Mouse (Mus musculus): ENCODE measurements around the gene Nkx1-2. TPM values are rescaled to one million over a fixed set of nuclear protein-coding genes. Genes with fewer than 3 reads are reported as not detected.

Gene Nkx1-2
- polyA plus RNA-seq, 1 experiment, result not detected

- H3K79me2 ChIP-seq (ENCODE audit: control insufficient read depth, insufficient read depth), result no peaks in the 10 kb centered on the region
- no peak for TF ChIP-seq TCF12 (IDR thresholded peaks at IDR 0.05; ENCODE audit: insufficient read depth, poor library complexity, severe bottlenecking)
- no peak for TF ChIP-seq E2F4 (IDR thresholded peaks at IDR 0.05; ENCODE audit: insufficient read depth)
- no peak for TF ChIP-seq MAX (IDR thresholded peaks at IDR 0.05; ENCODE audit: low read depth)
- TF ChIP-seq MYOG (IDR thresholded peaks at IDR 0.05; ENCODE audit: control insufficient read depth in 1 of 3, insufficient read depth in 1 of 3, insufficient read length in 2 of 3, low read depth in 2 of 3), result no peak
- TF ChIP-seq CEBPB (IDR thresholded peaks at IDR 0.05; ENCODE audit: insufficient read depth, poor library complexity, severe bottlenecking), result no peak
- no peak for TF ChIP-seq USF1 (IDR thresholded peaks at IDR 0.05; ENCODE audit: low read depth)
- TF ChIP-seq MYOD1 (IDR thresholded peaks at IDR 0.05; ENCODE audit: control insufficient read depth in 1 of 3, insufficient read length in 2 of 3, low read depth in 2 of 3), result no peak
- no peak for TF ChIP-seq POLR2AphosphoS2 (IDR thresholded peaks at IDR 0.05; ENCODE audit: insufficient read length, low read depth)
- no peaks in the 10 kb centered on the region for H3K36me3 ChIP-seq (ENCODE audit: control insufficient read depth, insufficient read depth)
- no peak overlapping the region for H3ac ChIP-seq (ENCODE audit: control insufficient read depth, insufficient read length)
- no peak overlapping the region for H3K4me3 ChIP-seq
- H3K4me2 ChIP-seq (ENCODE audit: low read depth), result no peak overlapping the region
- H3K27me3 ChIP-seq (ENCODE audit: control insufficient read depth, insufficient read depth, insufficient read length), result peaks cover 47% of the 10 kb centered on the region
Measured at GRCm38 (mm10) chr7:132581441-132581840, 18.0 kb downstream of the Nkx1-2 start.

DNA sequence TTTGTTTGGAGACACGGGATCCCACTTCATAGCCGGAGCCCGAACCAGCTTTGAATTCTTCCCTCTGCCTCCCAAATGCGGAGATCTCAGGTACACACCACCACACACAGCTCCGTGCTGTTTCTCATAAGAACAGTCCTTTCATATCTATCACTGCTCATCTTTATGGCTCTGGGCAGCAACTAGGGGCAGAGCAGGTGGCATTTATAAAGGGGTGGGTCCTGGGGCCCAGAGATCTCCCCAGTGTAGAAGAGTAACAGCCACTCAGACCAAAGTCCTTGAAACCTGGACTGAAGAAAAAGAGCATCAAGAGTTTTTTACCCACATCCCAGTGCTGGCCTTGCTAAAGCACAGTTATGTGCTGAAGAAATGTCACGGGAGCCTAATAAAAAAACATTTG lies 18.9 kb downstream of the Nkx1-2 start:
- Histone ChIP-seq H3K4me2 (ENCODE audit: low read depth) (no peak overlapping the region), H3K36me3 (ENCODE audit: control insufficient read depth, insufficient read depth) (no peaks in the 10 kb centered on the region), H3K79me2 (ENCODE audit: control insufficient read depth, insufficient read depth) (no peaks in the 10 kb centered on the region), H3K4me3 (no peak overlapping the region), H3ac (ENCODE audit: control insufficient read depth, insufficient read length) (no peak overlapping the region), H3K27me3 (ENCODE audit: control insufficient read depth, insufficient read depth, insufficient read length) (peaks cover 47% of the 10 kb centered on the region)
- no peak for TF ChIP-seq TCF3 (IDR thresholded peaks at IDR 0.05; ENCODE audit: insufficient read length, low read depth)
- no peak for TF ChIP-seq POLR2AphosphoS2 (IDR thresholded peaks at IDR 0.05; ENCODE audit: insufficient read length, low read depth)
- TF ChIP-seq MYOD1 (IDR thresholded peaks at IDR 0.05; ENCODE audit: control insufficient read depth in 1 of 3, insufficient read length in 2 of 3, low read depth in 2 of 3), result no peak
- no peak for TF ChIP-seq MAX (IDR thresholded peaks at IDR 0.05; ENCODE audit: low read depth)
- TF ChIP-seq CEBPB (IDR thresholded peaks at IDR 0.05; ENCODE audit: insufficient read depth, poor library complexity, severe bottlenecking), result no peak
- no peak for TF ChIP-seq SRF (IDR thresholded peaks at IDR 0.05; ENCODE audit: control insufficient read depth, insufficient read length, low read depth)
- TF ChIP-seq MYOG (IDR thresholded peaks at IDR 0.05; ENCODE audit: control insufficient read depth in 1 of 3, insufficient read depth in 1 of 3, insufficient read length in 2 of 3, low read depth in 2 of 3), result no peak
- no peak for TF ChIP-seq REST (IDR thresholded peaks at IDR 0.05; ENCODE audit: insufficient read depth, insufficient read length)
- TF ChIP-seq POLR2A (IDR thresholded peaks at IDR 0.05; ENCODE audit: insufficient read length, low read depth), result no peak

DNA sequence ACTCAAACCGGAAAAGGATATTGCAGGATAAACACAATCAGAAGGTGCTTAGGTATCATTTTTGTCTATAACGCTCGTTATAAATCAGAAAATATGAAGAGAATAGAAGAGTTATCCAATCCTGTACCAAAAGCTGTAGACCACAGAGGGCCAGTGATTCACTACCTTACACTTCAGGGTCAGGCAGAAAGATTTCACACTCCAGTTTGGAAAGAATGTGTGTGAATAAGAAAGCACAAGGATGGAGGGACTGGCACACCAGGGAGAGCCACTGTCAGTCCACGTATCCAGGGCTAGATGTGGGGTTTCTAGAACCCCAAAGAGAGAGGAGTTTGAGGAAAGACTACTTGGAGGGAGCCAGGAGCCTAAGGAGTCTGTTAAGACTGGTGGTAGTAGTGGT lies 22.5 kb downstream of the Nkx1-2 start:
- Histone ChIP-seq H3K4me3 (peak overlapping the region; percentile 30), H3K79me2 (ENCODE audit: control insufficient read depth, insufficient read depth) (peaks cover 35% of the 10 kb centered on the region), H3K4me2 (ENCODE audit: low read depth) (peak overlapping the region; percentile 99), H3ac (ENCODE audit: control insufficient read depth, insufficient read length) (no peak overlapping the region), H3K27me3 (ENCODE audit: control insufficient read depth, insufficient read depth, insufficient read length) (peaks cover 26% of the 10 kb centered on the region), H3K36me3 (ENCODE audit: control insufficient read depth, insufficient read depth) (no peaks in the 10 kb centered on the region)
- TF ChIP-seq E2F4 (IDR thresholded peaks at IDR 0.05; ENCODE audit: insufficient read depth) (no peak), REST (IDR thresholded peaks at IDR 0.05; ENCODE audit: insufficient read depth, insufficient read length) (no peak), TCF3 (IDR thresholded peaks at IDR 0.05; ENCODE audit: insufficient read length, low read depth) (no peak), POLR2AphosphoS2 (IDR thresholded peaks at IDR 0.05; ENCODE audit: insufficient read length, low read depth) (no peak), MYOD1 (IDR thresholded peaks at IDR 0.05; ENCODE audit: control insufficient read depth in 1 of 3, insufficient read length in 2 of 3, low read depth in 2 of 3) (no peak), SRF (IDR thresholded peaks at IDR 0.05; ENCODE audit: control insufficient read depth, insufficient read length, low read depth) (no peak)

- H3K36me3 ChIP-seq (ENCODE audit: control insufficient read depth, insufficient read depth), result no peaks in the 10 kb centered on the region
- H3K27me3 ChIP-seq (ENCODE audit: control insufficient read depth, insufficient read depth, insufficient read length), result peaks cover 20% of the 10 kb centered on the region
- peaks cover 43% of the 10 kb centered on the region for H3K79me2 ChIP-seq (ENCODE audit: control insufficient read depth, insufficient read depth)
- TF ChIP-seq POLR2A (IDR thresholded peaks at IDR 0.05; ENCODE audit: insufficient read length, low read depth) (peak; percentile 99), MYOG (IDR thresholded peaks at IDR 0.05; ENCODE audit: control insufficient read depth in 1 of 3, insufficient read depth in 1 of 3, insufficient read length in 2 of 3, low read depth in 2 of 3) (no peak), REST (IDR thresholded peaks at IDR 0.05; ENCODE audit: insufficient read depth, insufficient read length) (peak; percentile 42), POLR2AphosphoS2 (IDR thresholded peaks at IDR 0.05; ENCODE audit: insufficient read length, low read depth) (peak; percentile 99), E2F4 (IDR thresholded peaks at IDR 0.05; ENCODE audit: insufficient read depth) (peak; percentile 81)
- H3K4me3 ChIP-seq, result peak within 1 kb of the TSS; percentile 30
- H3K4me2 ChIP-seq (ENCODE audit: low read depth), result peak within 1 kb of the TSS; percentile 99
- peak within 1 kb of the TSS; percentile 31 for H3ac ChIP-seq (ENCODE audit: control insufficient read depth, insufficient read length)
Measured at GRCm38 (mm10) chr7:132576116-132576650, 23.3 kb downstream of the Nkx1-2 start, which contains the start of gene Oat. Gene Oat, minus strand, starts transcription at chr7:132576398.

DNA sequence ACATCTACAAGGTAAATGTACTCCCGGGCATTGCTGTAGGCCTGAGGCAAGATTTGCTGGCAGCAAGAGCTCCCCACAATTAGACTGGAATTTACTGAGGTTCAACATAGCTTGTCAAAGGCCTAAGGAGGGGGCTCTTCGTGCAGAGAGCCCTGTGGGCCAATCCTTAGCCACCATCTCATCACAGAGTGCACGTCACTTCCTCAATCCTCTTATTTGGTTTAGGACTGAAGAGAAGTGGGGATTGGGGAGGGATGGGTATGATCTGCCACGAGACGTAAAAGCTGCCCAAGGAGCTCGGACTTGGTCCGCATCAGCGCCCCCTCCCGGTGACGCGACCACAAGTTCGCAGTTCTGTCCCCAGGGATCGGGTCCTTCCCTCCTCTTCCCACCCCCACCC lies 23.8 kb downstream of the Nkx1-2 start:
- Histone ChIP-seq H3K4me2 (ENCODE audit: low read depth) (peak overlapping the region; percentile 89), H3K27me3 (ENCODE audit: control insufficient read depth, insufficient read depth, insufficient read length) (peaks cover 14% of the 10 kb centered on the region), H3K36me3 (ENCODE audit: control insufficient read depth, insufficient read depth) (no peaks in the 10 kb centered on the region), H3K79me2 (ENCODE audit: control insufficient read depth, insufficient read depth) (peaks cover 48% of the 10 kb centered on the region), H3K4me3 (peak overlapping the region; percentile 30), H3ac (ENCODE audit: control insufficient read depth, insufficient read length) (peak overlapping the region; percentile 31)
- TF ChIP-seq E2F4 (IDR thresholded peaks at IDR 0.05; ENCODE audit: insufficient read depth), result no peak
- TF ChIP-seq SRF (IDR thresholded peaks at IDR 0.05; ENCODE audit: control insufficient read depth, insufficient read length, low read depth), result peak; percentile 90
